Mouse (Mus musculus) liver, embryonic 11.5 days (tissue): Measurements from ENCODE around the gene Krtap28-10. TPM values are rescaled to one million over a fixed set of nuclear protein-coding genes. Genes with fewer than 3 reads are reported as not detected.
"Not testable (repeated sequence)": the region's sequence is repeated elsewhere in the genome, so short reads cannot be mapped to it uniquely, and the experiment has no call there.

ENCODE experiments used
- ATAC-seq: fragments of 200-750 bp; cut with Nextera tagmentation; replicated peaks from 2 replicates; pipeline ENCODE4 v1.8.0; 2017; ENCODE audit warnings: moderate number of reproducible peaks, mild to moderate bottlenecking, moderate TSS enrichment, moderate library complexity; ENCODE audit not compliant: low FRiP score
- DNase-seq: peaks from one replicate; pipeline ENCODE4 v3.0.0-alpha.2; 2017; ENCODE audit warnings: low spot score
- H3K27ac ChIP-seq: fragments of 300-500 bp; sonication (generic); 2 replicates; pipeline ENCODE4 v1.5.1; 2014; ENCODE audit warnings: mild to moderate bottlenecking, low read depth, low read length, control low read depth
- H3K27me3 ChIP-seq: fragments of 300-500 bp; sonication (generic); replicated peaks from 2 replicates; pipeline ENCODE4 v1.6.1; 2014; ENCODE audit warnings: low read length, mixed read lengths; ENCODE audit not compliant: control insufficient read depth, insufficient read depth
- H3K36me3 ChIP-seq: fragments of 300-500 bp; sonication (generic); 2 replicates; pipeline ENCODE4 v1.6.1; 2014; ENCODE audit warnings: mild to moderate bottlenecking, low read length, moderate library complexity, mixed read lengths; ENCODE audit not compliant: control insufficient read depth, insufficient read depth
- H3K4me1 ChIP-seq: fragments of 300-500 bp; sonication (generic); replicated peaks from 2 replicates; pipeline ENCODE4 v1.6.1; 2014; ENCODE audit warnings: low read length, mixed read lengths; ENCODE audit not compliant: control insufficient read depth, insufficient read depth
- H3K4me2 ChIP-seq: fragments of 300-500 bp; sonication (generic); 2 replicates; pipeline ENCODE4 v1.6.1; 2014; ENCODE audit warnings: mild to moderate bottlenecking, control low read depth, moderate library complexity
- H3K4me3 ChIP-seq: fragments of 300-500 bp; sonication (generic); 2 replicates; pipeline ENCODE4 v1.5.1; 2014; ENCODE audit warnings: low read depth, low read length, control low read depth
- H3K9ac ChIP-seq: fragments of 300-500 bp; sonication (generic); 2 replicates; pipeline ENCODE4 v1.6.1; 2014; ENCODE audit warnings: low read depth, low read length, control low read depth
- H3K9me3 ChIP-seq: fragments of 300-500 bp; sonication (generic); 2 replicates; pipeline ENCODE4 v1.6.1; 2016; ENCODE audit warnings: low read length, inconsistent platforms, mixed read lengths; ENCODE audit not compliant: control insufficient read depth
- WGBS: fragments of 180-500 bp; shearing (Covaris S2); extraction: QIAGEN DNeasy Blood & Tissue Kit; methylation state at CpG from one replicate; pipeline ENCODE4 v1.1.7; 2014; 5-methylcytosine and 5-hydroxymethylcytosine counted together
- polyA plus RNA-seq: library from polyadenylated mRNA; unstranded; fragments of >200 nt; fragmentation: Nextera tagmentation; extraction: Ambion mirVana; gene quantifications from 2 replicates; pipeline ENCODE4 v1.2.1, GENCODE M21; 2014

Gene Krtap28-10
- polyA plus RNA-seq, 1 experiment from 2014 or later: not detected

DNA sequence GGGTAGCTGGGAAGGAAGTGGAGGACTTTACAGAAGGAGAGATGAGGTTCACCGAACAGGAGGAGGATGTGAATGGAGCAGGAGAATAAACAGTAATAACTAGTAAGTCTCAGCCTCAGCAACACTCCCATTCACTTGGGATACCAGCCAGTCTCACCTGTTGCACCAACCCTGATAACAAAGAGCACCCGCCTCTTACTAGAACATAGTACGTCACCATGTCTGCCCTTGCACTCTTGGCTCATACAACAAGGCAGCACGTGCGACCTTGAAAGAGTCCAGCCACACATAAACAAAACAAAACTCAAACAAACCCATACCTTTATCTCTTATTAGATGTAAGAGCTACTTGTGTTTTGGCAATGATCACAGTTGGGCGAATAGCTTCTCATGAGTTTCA, 9.8 kb downstream of the Krtap28-10 start:
- H3K27me3 ChIP-seq: no peaks in the 10 kb centered on the region
- H3K9me3 ChIP-seq: no peaks in the 10 kb centered on the region
- H3K9ac ChIP-seq: no peak overlapping the region
- 86% methylated on average over 6 of the region's 6 CpGs for WGBS
- no peak overlapping the region for H3K4me3 ChIP-seq
- H3K4me1 ChIP-seq: no peaks in the 10 kb centered on the region
- no peak overlapping the region for H3K4me2 ChIP-seq
- ATAC-seq (no peak), DNase-seq (no peak)
- H3K27ac ChIP-seq: no peak overlapping the region
- no peaks in the 10 kb centered on the region for H3K36me3 ChIP-seq

- Histone ChIP-seq H3K4me2 (no peak overlapping the region), H3K36me3 (no peaks in the 10 kb centered on the region), H3K4me3 (no peak overlapping the region), H3K9ac (no peak overlapping the region), H3K9me3 (no peaks in the 10 kb centered on the region), H3K4me1 (no peaks in the 10 kb centered on the region), H3K27me3 (no peaks in the 10 kb centered on the region), H3K27ac (no peak overlapping the region)
- ATAC-seq: no peak
- WGBS: 53% methylated on average over 1 of the region's 1 CpGs
- no peak for DNase-seq
Observed at GRCm38 (mm10) chr1:83031950-83032349, 10.3 kb downstream of the Krtap28-10 start.

DNA sequence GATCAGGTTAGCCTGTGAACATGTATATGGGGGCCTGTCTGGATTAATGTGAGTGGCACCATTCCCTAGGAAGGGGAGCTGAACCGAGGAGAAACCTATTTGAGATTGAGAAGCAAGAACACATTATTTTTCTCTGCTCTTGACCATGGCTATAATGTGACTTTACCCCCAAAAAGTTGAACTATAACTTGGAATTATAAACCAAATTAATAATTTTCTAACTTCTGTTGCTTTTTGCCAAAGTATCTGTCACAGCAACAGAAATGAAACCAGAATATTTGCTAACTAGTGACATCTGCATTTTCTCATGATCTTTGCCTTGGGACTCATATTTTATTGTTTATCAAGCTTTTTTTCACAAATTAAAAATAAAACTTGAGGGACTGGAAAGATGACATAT, 25.7 kb downstream of the Krtap28-10 start:
- WGBS: 75% methylated on average over 1 of the region's 1 CpGs
- ATAC-seq: no peak

DNA sequence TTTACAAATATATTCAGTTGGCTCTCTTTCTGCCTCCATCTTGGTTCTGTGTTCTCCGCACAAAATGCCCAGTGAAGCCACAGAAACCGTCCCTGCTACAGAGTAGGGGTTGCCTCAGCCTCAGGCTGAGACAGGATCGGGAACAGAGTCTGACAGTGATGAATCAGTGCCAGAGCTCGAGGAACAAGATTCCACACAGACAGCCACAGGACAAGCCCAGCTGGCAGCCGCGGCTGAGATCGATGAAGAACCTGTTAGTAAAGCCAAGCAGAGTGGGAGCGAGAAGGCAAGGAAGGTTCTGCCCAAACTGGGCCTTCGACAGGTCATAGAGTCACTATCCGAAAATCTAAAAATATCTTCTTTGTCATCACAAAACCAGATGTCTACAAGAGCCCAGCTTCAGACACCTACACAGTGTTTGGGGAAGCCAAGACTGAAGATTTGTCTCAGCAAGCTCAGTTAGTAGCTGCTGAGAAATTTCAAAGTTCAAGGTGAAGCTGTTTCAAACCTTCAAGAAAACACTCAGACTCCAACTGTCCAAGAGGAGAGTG, 26.9 kb downstream of the Krtap28-10 start:
- H3K9ac ChIP-seq: no peak overlapping the region
- H3K27ac ChIP-seq: no peak overlapping the region
- no peaks in the 10 kb centered on the region for H3K4me1 ChIP-seq
- ATAC-seq: no peak
- no peaks in the 10 kb centered on the region for H3K9me3 ChIP-seq
- no peak overlapping the region for H3K4me3 ChIP-seq
- DNase-seq: no peak
- WGBS: 69% methylated on average over 10 of the region's 10 CpGs
- no peaks in the 10 kb centered on the region for H3K36me3 ChIP-seq
- H3K27me3 ChIP-seq: no peaks in the 10 kb centered on the region
- H3K4me2 ChIP-seq: no peak overlapping the region

More for the DNA sequence above, 25.7 kb downstream of the Krtap28-10 start:
- Histone ChIP-seq H3K36me3 (no peaks in the 10 kb centered on the region), H3K4me2 (no peak overlapping the region), H3K9me3 (no peaks in the 10 kb centered on the region), H3K27me3 (no peaks in the 10 kb centered on the region), H3K4me1 (no peaks in the 10 kb centered on the region), H3K4me3 (no peak overlapping the region), H3K27ac (no peak overlapping the region), H3K9ac (no peak overlapping the region)
- no peak for DNase-seq

DNA sequence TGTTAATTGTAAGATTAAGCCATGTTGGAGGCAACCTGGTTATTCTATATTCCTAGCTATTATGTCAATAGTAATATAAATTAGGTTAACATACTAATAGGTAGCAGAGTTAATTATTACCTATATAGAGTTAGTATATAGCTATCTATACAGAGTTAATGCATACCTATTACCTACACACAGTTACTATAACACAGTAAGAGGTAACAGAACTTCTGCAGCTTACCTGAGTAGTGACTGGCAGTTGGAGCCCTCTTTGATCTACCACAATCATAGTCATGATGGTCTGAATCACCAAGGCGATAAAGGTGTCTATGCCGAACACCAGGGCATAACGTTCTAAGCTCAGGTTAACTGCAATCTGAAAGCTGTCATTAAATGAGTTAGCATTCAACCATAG, 27.8 kb downstream of the Krtap28-10 start:
- WGBS: 81% methylated on average over 3 of the region's 3 CpGs
- Histone ChIP-seq H3K4me3 (no peak overlapping the region), H3K36me3 (no peaks in the 10 kb centered on the region), H3K27me3 (no peaks in the 10 kb centered on the region), H3K9ac (no peak overlapping the region), H3K4me2 (no peak overlapping the region), H3K27ac (no peak overlapping the region), H3K4me1 (no peaks in the 10 kb centered on the region), H3K9me3 (no peaks in the 10 kb centered on the region)
- no peak for DNase-seq
- ATAC-seq: no peak

DNA sequence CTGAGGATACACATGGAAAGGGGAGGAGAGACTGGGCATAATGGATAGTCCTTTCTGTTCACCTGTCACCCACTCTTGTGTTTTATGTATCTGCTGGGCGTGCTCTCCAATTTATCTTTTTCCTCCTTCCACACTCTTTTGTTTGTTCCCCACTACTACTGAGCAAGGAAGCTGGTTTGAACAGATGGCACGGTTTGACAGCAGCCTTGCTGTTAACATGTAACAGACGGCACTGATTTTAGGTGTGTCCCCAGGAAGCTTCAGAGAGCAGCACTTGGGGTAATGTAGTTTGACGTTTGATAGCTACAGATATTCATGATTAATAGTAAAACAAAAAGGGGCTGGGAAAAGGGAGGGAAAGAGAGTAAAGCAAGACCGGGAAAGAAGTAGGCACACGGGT, 34.8 kb downstream of the Krtap28-10 start:
- Histone ChIP-seq H3K9me3 (no peaks in the 10 kb centered on the region), H3K4me1 (no peaks in the 10 kb centered on the region), H3K4me3 (no peak overlapping the region), H3K36me3 (no peaks in the 10 kb centered on the region), H3K27me3 (no peaks in the 10 kb centered on the region), H3K9ac (no peak overlapping the region), H3K4me2 (no peak overlapping the region), H3K27ac (no peak overlapping the region)
- DNase-seq (no peak), ATAC-seq (no peak)
- WGBS: 64% methylated on average over 6 of the region's 6 CpGs

DNA sequence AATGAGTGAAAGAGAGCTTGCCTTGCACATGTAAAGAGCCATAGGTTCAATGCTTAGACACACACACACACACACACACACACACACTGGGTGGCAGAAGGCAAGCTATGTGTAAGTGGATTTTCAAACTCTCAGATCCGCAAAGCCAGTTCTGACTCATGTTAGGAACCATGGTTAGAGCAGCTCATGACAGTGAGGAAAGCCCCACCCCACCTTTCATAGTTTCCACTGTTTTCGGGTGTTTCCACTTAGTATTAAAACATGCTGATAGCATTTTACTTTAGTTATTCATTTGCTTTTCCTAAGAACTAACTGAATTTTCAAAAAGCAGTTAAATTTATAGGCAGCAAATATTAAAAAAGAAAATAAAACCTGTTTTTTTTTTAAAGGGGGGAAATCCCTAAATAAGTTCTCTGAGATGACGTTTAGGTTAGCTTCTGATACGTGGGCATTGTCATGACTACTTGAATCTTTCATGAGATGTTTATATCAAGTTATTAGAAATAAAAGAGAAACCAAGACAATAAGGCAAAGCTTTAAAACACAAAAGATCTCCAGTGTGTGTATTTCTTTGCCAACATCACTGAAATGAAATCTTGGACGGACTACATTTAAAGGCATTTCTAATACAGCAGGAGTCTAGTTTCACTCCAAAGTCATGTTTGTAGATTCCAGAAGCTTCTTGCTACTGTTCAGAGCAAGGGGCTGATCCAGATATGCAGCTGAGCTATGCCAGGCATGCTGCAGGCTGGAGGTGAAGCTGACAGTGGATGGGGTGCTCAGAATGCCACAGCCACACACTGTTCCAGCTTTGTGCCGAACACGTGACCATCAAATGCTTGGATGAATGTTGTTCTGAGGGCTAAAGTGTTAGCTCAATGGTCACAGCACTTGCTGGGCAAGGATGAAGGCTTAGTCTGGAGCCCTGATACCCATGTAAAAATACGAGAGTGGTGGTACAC, 35.8 kb downstream of the Krtap28-10 start:
- no peak overlapping the region for H3K4me3 ChIP-seq
- no peak for ATAC-seq
- H3K4me1 ChIP-seq: no peaks in the 10 kb centered on the region
- H3K9ac ChIP-seq: no peak overlapping the region
- no peaks in the 10 kb centered on the region for H3K36me3 ChIP-seq
- H3K27me3 ChIP-seq: no peaks in the 10 kb centered on the region
- no peaks in the 10 kb centered on the region for H3K9me3 ChIP-seq
- H3K4me2 ChIP-seq: no peak overlapping the region
- DNase-seq: no peak
- H3K27ac ChIP-seq: no peak overlapping the region
- WGBS: 74% methylated on average over 8 of the region's 8 CpGs

GRCm38 (mm10) chr1:83000306-83000705, 42.0 kb downstream of the Krtap28-10 start, which contains the start of gene Gm47959:
Gm47959 (plus strand) TSS chr1:83000548.
- not testable (repeated sequence) for H3K27ac ChIP-seq, ATAC-seq, H3K4me3 ChIP-seq, H3K9ac ChIP-seq, H3K27me3 ChIP-seq, H3K36me3 ChIP-seq, H3K9me3 ChIP-seq, DNase-seq, H3K4me2 ChIP-seq, H3K4me1 ChIP-seq
- WGBS: 91% methylated on average over 8 of the region's 9 CpGs

DNA sequence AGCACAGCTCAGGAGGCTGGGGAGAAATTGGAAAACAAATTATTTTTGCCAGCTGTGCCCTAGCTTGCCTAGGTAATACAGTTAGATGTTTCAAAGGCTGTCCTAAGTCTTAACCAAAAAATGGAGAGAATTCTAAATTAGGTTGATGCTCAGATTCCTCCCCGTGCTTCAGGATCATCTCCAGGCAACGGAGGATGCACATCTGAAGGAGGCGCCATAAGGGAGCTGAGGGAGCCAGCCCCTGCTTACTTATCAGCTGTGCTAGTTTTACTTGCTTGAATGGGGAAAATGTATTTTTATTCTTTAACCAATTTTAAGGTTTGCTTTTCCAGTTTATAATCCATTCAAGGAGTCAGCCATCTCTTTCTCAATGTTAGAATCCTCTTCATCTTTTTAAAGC, 48.3 kb downstream of the Krtap28-10 start:
- Histone ChIP-seq H3K4me2 (no peak overlapping the region), H3K9me3 (no peaks in the 10 kb centered on the region), H3K27ac (no peak overlapping the region), H3K4me3 (no peak overlapping the region), H3K27me3 (no peaks in the 10 kb centered on the region), H3K4me1 (no peaks in the 10 kb centered on the region), H3K9ac (no peak overlapping the region), H3K36me3 (no peaks in the 10 kb centered on the region)
- WGBS: 83% methylated on average over 3 of the region's 3 CpGs
- no peak for DNase-seq
- ATAC-seq: no peak
